Mouse (Mus musculus): ENCODE results near the gene Hspa1l. TPM values are rescaled to one million over a fixed set of nuclear protein-coding genes. Genes with fewer than 3 reads are reported as not detected.

The Hspa1l gene
- polyA plus RNA-seq, 1 experiment from 2014 or later: 1.9 TPM

DNA sequence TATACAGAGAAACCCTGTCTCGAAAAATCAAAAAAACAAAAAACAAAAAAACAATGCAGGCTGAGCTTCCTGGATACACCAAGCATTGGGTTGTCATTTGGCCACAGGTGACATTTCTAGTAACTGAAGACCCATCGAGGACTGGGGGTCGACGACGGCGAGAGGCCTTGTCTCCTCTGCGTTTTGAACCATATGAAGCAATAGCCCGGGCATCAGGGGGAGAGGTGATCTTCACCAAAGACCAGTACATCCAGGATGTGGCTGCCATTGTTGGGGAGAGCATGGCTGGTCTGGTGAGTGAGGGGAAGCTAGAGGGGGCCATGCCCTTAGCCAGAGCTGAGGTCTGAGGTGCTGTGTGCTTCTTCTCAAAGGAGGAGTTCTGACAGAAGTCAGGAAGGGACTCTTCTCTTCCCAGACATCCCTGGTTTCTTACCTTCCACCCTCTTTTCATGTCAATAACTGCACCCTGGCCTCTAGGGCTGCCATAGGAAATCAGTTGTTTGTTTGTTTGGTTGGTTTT, 50.1 kb downstream of the Hspa1l start:
- TF ChIP-seq CTCF (IDR thresholded peaks at IDR 0.05): no peak
- DNase-seq (ENCODE audit: low read depth, low spot score): no peak
- POLR2A ChIA-PET: interaction anchor here (1.3 to 2.1 kb wide), 2 partner anchors 29 to 37 kb away, joined by 3 to 9 read pairs; no protein-coding TSS in a partner anchor
- no peak for ATAC-seq
- CTCF ChIA-PET: interaction anchor here (1.1 to 2.7 kb wide), 5 partner anchors 10 to 98 kb away, joined by 3 to 12 read pairs (median 4); partner anchors contain the start of gene Gpank1
- in situ Hi-C loops (cut with MboI; ENCODE audit: low pct_unique_long_range_greater_than_20kb): loop anchor here (5.0 kb wide), 2 partner anchors 40 to 90 kb away; no protein-coding TSS in a partner anchor
- H3K27me3 ChIP-seq: no peaks in the 10 kb centered on the region

DNA sequence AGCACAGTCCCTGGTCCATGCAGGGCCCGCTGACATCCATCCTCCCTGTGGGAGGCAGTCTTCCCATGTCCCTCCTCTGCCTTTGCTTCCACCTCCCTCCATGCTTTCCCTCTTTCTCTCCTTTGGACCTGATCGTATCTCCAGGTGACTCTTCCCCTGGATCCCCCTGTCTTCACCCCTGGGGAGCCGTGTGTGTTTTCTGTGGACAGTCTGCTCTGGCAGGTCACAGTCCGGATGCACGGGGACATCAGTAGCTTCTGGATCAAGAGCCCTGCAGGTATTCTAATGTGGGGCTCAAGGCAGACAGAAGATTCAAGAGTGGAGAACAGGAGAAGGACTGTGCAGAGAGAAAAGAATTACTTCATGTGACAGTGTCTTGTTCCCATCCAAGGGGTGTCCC, 50.7 kb downstream of the Hspa1l start:
- ATAC-seq (no peak), DNase-seq (ENCODE audit: low read depth, low spot score) (no peak)
- TF ChIP-seq CTCF (IDR thresholded peaks at IDR 0.05): no peak
- ChIA-PET POLR2A (no interaction called here), CTCF (interaction anchor here (0.5 to 2.7 kb wide), 4 partner anchors 19 to 98 kb away, joined by 3 to 12 read pairs (median 4); partner anchors contain the start of gene Gpank1)
- in situ Hi-C loops (cut with MboI; ENCODE audit: low pct_unique_long_range_greater_than_20kb): loop anchor here (5.0 kb wide), 2 partner anchors 39 to 89 kb away; no protein-coding TSS in a partner anchor
- no peaks in the 10 kb centered on the region for H3K27me3 ChIP-seq

GRCm38 (mm10) chr17:35023756-35024155, 51.3 kb downstream of the Hspa1l start:
- ChIA-PET POLR2A (no interaction called here), CTCF (interaction anchor here (0.5 to 0.8 kb wide), 2 partner anchors 28 to 36 kb away, joined by 3 read pairs; partner anchors contain the start of gene Ddah2)
- in situ Hi-C loops (cut with MboI; ENCODE audit: low pct_unique_long_range_greater_than_20kb): loop anchor here (5.0 kb wide), 2 partner anchors 39 to 89 kb away; no protein-coding TSS in a partner anchor
- ATAC-seq (no peak), DNase-seq (ENCODE audit: low read depth, low spot score) (no peak)
- H3K27me3 ChIP-seq: no peaks in the 10 kb centered on the region
- no peak for TF ChIP-seq CTCF (IDR thresholded peaks at IDR 0.05)

DNA sequence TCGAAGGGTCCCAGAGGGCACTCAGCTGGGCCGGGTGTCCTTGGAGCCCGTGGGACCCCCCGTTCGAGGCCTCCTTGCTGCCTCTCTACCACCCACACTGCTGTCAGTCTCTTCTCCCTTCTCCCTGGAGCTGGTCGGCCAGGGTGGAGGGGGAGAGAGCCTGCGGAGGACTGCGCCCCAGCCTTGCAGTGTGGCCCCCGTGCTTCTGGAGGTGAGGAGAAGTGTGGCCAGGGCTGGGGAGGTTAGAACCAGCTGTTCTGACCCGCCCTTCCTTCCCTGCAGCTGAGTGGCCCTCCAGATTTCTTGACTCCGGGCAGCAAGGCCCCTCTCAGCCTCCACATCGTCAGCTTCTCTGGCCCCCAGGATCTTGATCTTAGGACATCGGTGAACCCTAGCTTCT, 51.8 kb downstream of the Hspa1l start:
- CTCF ChIA-PET: interaction anchor here (0.8 kb wide), 1 partner anchor 35 kb away, joined by 3 read pairs; the partner anchor contains the start of gene Ddah2
- in situ Hi-C loops (cut with MboI; ENCODE audit: low pct_unique_long_range_greater_than_20kb): loop anchor here (5.0 kb wide), 2 partner anchors 38 to 88 kb away; no protein-coding TSS in a partner anchor
- DNase-seq (ENCODE audit: low read depth, low spot score) (no peak), ATAC-seq (no peak)
- no peaks in the 10 kb centered on the region for H3K27me3 ChIP-seq
- POLR2A ChIA-PET: no interaction called here
- no peak for TF ChIP-seq CTCF (IDR thresholded peaks at IDR 0.05)

DNA sequence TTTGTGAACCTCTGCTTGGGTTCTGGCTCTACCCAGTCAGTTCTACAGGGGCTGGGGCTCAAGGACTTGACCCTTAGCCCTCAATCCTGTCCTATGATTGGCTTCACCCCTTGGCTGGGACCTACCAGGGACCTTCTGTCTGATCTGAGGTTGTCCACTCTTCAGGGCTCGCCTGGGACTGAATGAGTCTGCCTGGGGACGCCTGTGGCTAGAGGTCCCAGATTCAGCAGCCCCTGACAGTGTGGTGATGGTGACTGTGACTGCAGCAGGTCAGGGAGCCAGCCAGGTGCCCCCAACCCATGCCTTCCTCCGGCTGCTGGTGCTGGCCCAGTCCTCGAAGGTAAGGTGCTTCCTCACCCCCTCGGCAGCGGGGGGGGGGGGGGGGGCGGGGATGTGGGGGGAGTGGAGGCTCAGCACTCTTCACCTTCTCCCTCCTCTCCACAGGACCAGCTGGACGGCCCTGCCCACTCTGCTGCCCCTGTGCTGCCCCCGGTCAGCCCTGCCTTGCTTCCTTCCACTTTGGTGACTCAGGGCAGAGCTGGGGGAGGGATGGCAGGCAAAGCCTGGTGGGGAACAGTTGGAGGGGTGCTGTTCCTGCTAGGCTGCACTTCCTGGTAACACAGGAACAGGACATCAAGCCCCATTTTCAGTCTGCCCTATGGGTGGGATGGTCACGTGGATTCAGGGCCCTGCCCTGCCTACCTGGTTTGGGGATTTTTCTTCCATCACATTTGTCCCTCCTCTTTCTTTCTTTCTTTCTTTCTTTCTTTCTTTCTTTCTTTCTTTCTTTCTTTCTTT, 52.4 kb downstream of the Hspa1l start:
- no peaks in the 10 kb centered on the region for H3K27me3 ChIP-seq
- DNase-seq (ENCODE audit: low read depth, low spot score) (no peak), ATAC-seq (no peak)
- TF ChIP-seq CTCF (IDR thresholded peaks at IDR 0.05): no peak
- ChIA-PET CTCF (interaction anchor here (0.8 kb wide), 1 partner anchor 35 kb away, joined by 3 read pairs; the partner anchor contains the start of gene Ddah2), POLR2A (interaction anchor here (0.7 kb wide), 1 partner anchor 82 kb away, joined by 6 read pairs; no protein-coding TSS in a partner anchor)
- in situ Hi-C loops (cut with MboI; ENCODE audit: low pct_unique_long_range_greater_than_20kb): loop anchor here (5.0 kb wide), 2 partner anchors 37 to 87 kb away; no protein-coding TSS in a partner anchor

DNA sequence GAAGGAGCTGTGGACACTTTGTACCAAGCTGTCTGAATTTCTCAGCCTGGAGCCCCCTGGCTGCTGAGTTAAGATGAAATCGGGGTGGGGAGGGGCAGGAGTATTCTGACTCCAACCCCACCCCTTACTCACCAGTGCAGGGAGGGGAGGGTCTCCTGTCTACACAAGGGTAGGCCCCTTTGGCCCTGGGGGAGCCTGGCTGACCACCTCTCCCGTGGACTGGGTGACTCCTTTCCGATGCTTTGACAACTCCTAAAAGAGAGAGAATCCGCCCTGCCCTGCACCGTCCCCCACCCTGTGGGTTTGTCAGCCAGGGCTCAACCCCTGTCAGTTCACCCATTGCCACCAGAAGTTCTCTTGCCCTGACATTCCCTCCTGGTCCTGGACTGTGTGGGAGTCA, 53.7 kb downstream of the Hspa1l start:
- ATAC-seq (no peak), DNase-seq (ENCODE audit: low read depth, low spot score) (no peak)
- TF ChIP-seq CTCF (IDR thresholded peaks at IDR 0.05): no peak
- ChIA-PET POLR2A (interaction anchor here (0.6 to 0.7 kb wide), 2 partner anchors 16 to 69 kb away, joined by 3 read pairs; no protein-coding TSS in a partner anchor), CTCF (no interaction called here)
- H3K27me3 ChIP-seq: no peaks in the 10 kb centered on the region
- in situ Hi-C loops (cut with MboI; ENCODE audit: low pct_unique_long_range_greater_than_20kb): no loop called here

- POLR2A ChIA-PET: interaction anchor here (0.8 kb wide), 1 partner anchor 19 kb away, joined by 3 read pairs; the partner anchor contains the start of gene Msh5
- in situ Hi-C loops (cut with MboI; ENCODE audit: low pct_unique_long_range_greater_than_20kb): no loop called here
- DNase-seq (ENCODE audit: low read depth, low spot score) (no peak), ATAC-seq (no peak)
- CTCF ChIA-PET: interaction anchor here (0.8 to 1.5 kb wide), 2 partner anchors 8 to 11 kb away, joined by 3 read pairs; no protein-coding TSS in a partner anchor
- TF ChIP-seq CTCF (IDR thresholded peaks at IDR 0.05): no peak
- no peaks in the 10 kb centered on the region for H3K27me3 ChIP-seq
Observed at GRCm38 (mm10) chr17:35027277-35028068, 55.0 kb downstream of the Hspa1l start, which contains the start of gene Sapcd1. Sapcd1 (minus strand) TSS chr17:35028016.

DNA sequence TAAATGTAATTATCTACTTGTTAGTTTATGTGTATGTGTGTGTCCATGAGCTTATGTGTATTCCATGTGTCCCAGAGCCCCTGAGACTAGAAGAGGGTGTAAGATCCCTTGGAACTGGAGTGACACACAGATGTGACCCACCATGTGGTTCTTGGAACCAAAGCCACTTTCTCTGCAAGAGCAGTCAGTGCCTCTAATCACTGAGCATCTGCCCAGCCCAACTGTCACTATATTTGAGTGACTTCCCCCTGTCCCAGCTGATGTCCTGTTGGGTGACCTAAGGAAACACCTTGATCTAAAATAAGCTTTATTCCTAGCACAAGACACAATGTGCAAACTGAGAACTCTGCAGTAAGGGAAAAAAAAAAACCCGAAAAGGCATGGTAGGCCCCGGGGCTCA, 55.8 kb downstream of the Hspa1l start:
- TF ChIP-seq CTCF (IDR thresholded peaks at IDR 0.05): no peak
- ChIA-PET POLR2A (interaction anchor here (0.6 to 0.8 kb wide), 2 partner anchors 9 to 18 kb away, joined by 3 read pairs; partner anchors contain the start of gene Msh5), CTCF (interaction anchor here (0.8 to 1.5 kb wide), 4 partner anchors 9 to 16 kb away, joined by 3 to 5 read pairs (median 3); no protein-coding TSS in a partner anchor)
- in situ Hi-C loops (cut with MboI; ENCODE audit: low pct_unique_long_range_greater_than_20kb): no loop called here
- ATAC-seq (no peak), DNase-seq (ENCODE audit: low read depth, low spot score) (no peak)
- H3K27me3 ChIP-seq: no peaks in the 10 kb centered on the region

Other genes starting within 250 kb of the Hspa1l start
- 1.1 TPM for gene C4b, start 228.8 kb upstream of the Hspa1l start, polyA plus RNA-seq (2021)
- gene Cyp21a1, start 168.1 kb upstream of the Hspa1l start, polyA plus RNA-seq (2021): not detected
- 50.8 TPM for gene Stk19, start 135.8 kb upstream of the Hspa1l start, polyA plus RNA-seq (2021)
- 34.4 TPM for gene Dxo, start 135.7 kb upstream of the Hspa1l start, polyA plus RNA-seq (2021)
- 69.3 TPM for gene Skiv2l, start 122.5 kb upstream of the Hspa1l start, polyA plus RNA-seq (2021)
- gene Nelfe, start 122.3 kb upstream of the Hspa1l start, polyA plus RNA-seq (2021): 73.2 TPM
- 3.1 TPM for gene Cfb, start 110.2 kb upstream of the Hspa1l start, polyA plus RNA-seq (2021)
- 33.5 TPM for gene Zbtb12, start 93.2 kb upstream of the Hspa1l start, polyA plus RNA-seq (2021)
- not detected for gene Gm20547, start 90.7 kb upstream of the Hspa1l start, polyA plus RNA-seq (2021)
- gene C2, start 74.4 kb upstream of the Hspa1l start, polyA plus RNA-seq (2021): 0.65 TPM
- 200 TPM for gene Ehmt2, start 74.2 kb upstream of the Hspa1l start, polyA plus RNA-seq (2021)
- gene Slc44a4, start 58.2 kb upstream of the Hspa1l start, polyA plus RNA-seq (2021): 0.37 TPM
- 75.4 TPM for gene Neu1, start 41.5 kb upstream of the Hspa1l start, polyA plus RNA-seq (2021)
- gene Hspa1b, start 13.5 kb upstream of the Hspa1l start, polyA plus RNA-seq (2021): 47.3 TPM
- gene Gm20481, start 2.8 kb upstream of the Hspa1l start, polyA plus RNA-seq (2021): 1.2 TPM
- 9.2 TPM for gene Hspa1a, start 547 bp upstream of the Hspa1l start, polyA plus RNA-seq (2021)
- 64.4 TPM for gene Lsm2, start 9.2 kb downstream of the Hspa1l start, polyA plus RNA-seq (2021)
- gene Vars, start 28.3 kb downstream of the Hspa1l start, polyA plus RNA-seq (2021): 123 TPM
- gene Vwa7, start 43.9 kb downstream of the Hspa1l start, polyA plus RNA-seq (2021): 1.2 TPM
- gene Sapcd1, start 55.3 kb downstream of the Hspa1l start, polyA plus RNA-seq (2021): 0.64 TPM
- gene Msh5, start 74.0 kb downstream of the Hspa1l start, polyA plus RNA-seq (2021): 2.9 TPM
- gene Clic1, start 77.3 kb downstream of the Hspa1l start, polyA plus RNA-seq (2021): 671 TPM
- 198 TPM for gene Ddah2, start 86.3 kb downstream of the Hspa1l start, polyA plus RNA-seq (2021)
- gene Ly6g6c, start 92.7 kb downstream of the Hspa1l start, polyA plus RNA-seq (2021): not detected
- not detected for gene Mpig6b, start 93.5 kb downstream of the Hspa1l start, polyA plus RNA-seq (2021)
- not detected for gene Ly6g6e, start 104.2 kb downstream of the Hspa1l start, polyA plus RNA-seq (2021)
- gene Ly6g6d, start 105.4 kb downstream of the Hspa1l start, polyA plus RNA-seq (2021): 0.19 TPM
- gene Ly6g6f, start 112.9 kb downstream of the Hspa1l start, polyA plus RNA-seq (2021): not detected
- gene Abhd16a, start 116.6 kb downstream of the Hspa1l start, polyA plus RNA-seq (2021): 77.3 TPM
- gene Ly6g5c, start 135.6 kb downstream of the Hspa1l start, polyA plus RNA-seq (2021): not detected
- 0.27 TPM for gene Ly6g5b, start 142.7 kb downstream of the Hspa1l start, polyA plus RNA-seq (2021)
- 28.4 TPM for gene Gpank1, start 148.8 kb downstream of the Hspa1l start, polyA plus RNA-seq (2021)
- gene Csnk2b, start 149.3 kb downstream of the Hspa1l start, polyA plus RNA-seq (2021): 254 TPM
- 29.3 TPM for gene D17H6S53E, start 153.7 kb downstream of the Hspa1l start, polyA plus RNA-seq (2021)
- gene Apom, start 159.3 kb downstream of the Hspa1l start, polyA plus RNA-seq (2021): 0.15 TPM
- gene Bag6, start 162.5 kb downstream of the Hspa1l start, polyA plus RNA-seq (2021): 283 TPM
- gene Prrc2a, start 192.2 kb downstream of the Hspa1l start, polyA plus RNA-seq (2021): 300 TPM
- 0.14 TPM for gene Aif1, start 203.4 kb downstream of the Hspa1l start, polyA plus RNA-seq (2021)
- gene Lst1, start 215.7 kb downstream of the Hspa1l start, polyA plus RNA-seq (2021): not detected
- not detected for gene Ltb, start 221.7 kb downstream of the Hspa1l start, polyA plus RNA-seq (2021)
- not detected for gene Tnf, start 229.3 kb downstream of the Hspa1l start, polyA plus RNA-seq (2021)
- gene Lta, start 232.6 kb downstream of the Hspa1l start, polyA plus RNA-seq (2021): 0.14 TPM
- gene Gm16181, start 248.1 kb downstream of the Hspa1l start, polyA plus RNA-seq (2021): 0.54 TPM